Mouse (Mus musculus): ENCODE data around the gene Ptpn12.

DNA sequence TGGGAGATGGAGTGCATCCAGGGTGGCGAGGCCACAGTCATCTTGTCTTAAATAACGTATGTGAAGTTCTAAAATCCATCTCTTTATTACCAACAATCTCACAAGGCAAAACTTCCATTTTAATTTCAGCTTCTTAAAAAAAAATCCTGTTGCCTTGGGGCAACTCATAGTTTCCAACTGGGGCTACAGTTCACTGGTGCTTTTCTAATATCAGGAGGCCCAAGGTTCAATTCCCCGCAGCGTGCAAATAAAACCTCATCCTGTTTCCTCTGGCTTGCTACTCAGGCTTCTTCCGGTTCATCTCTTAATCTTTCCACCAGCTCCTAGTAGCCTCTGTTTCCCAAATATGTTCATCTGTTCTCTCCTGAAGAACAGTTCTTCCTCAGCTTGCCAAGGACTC is 17.6 kb downstream of the Ptpn12 start:
- TF ChIP-seq POLR2A (IDR thresholded peaks at IDR 0.05; ENCODE audit: low read depth, low read length) = no peak
- no peak for TF ChIP-seq CTCF (conservative IDR thresholded peaks at IDR 0.05; ENCODE audit: insufficient read depth, insufficient read length, low read depth, low read length)

Data from kidney, adult 2 months (tissue).